Comparison of ENCODE assay signal across 18 mouse cellular contexts in the genomic region with DNA sequence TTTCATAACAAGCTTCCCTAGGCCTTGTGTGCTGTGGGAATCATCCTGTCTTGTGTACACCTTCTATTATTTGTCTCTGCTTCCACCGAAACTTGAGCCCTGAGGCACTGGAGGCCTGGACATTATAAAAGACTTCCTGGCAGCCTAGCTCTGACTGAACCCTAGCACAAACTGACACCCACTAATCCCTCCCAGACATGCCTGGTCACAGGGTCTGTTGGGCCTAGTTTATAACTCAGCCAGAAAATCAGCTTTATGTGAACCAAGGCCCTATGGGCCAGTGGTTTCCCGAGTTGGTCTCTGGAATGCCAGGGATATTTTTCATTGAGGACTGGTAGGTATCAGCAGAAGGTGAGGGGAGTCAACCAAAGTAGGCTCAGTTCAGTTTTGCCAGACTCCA. TPM values are rescaled to one million over a fixed set of nuclear protein-coding genes. Genes with fewer than 3 reads are reported as not detected.
A peak's percentile ranks its signal among the peaks of the same experiment; 100 is the strongest.
DNase-seq lines count a peak whose midpoint lies in the region; ATAC-seq lines count a peak whose summit lies in the region.
"Had no signal": no experiment of that assay in that cellular context is flagged by ENCODE, and none has a peak within 500 bp of the region (broad histone marks: within the 10 kb centered on the region; RNA-seq: fewer than 3 reads in every experiment).

No protein-coding gene starts in this region.

- H3K27me3 ChIP-seq in forebrain, embryonic 11.5 days (ENCODE audit: control insufficient read depth, insufficient read depth, low read length) = no peaks in the 10 kb centered on the region
- no peaks in the 10 kb centered on the region for H3K27me3 ChIP-seq in forebrain, embryonic 15.5 days
- 0 out of 2 replicates have a peak, but pooled peaks cover 2% of the 10 kb centered on the region for H3K27me3 ChIP-seq in neural tube, embryonic 15.5 days (replicated peaks)
- no peaks in the 10 kb centered on the region for H3K27me3 ChIP-seq in embryonic facial prominence, embryonic 14.5 days (replicated peaks; ENCODE audit: control insufficient read depth, insufficient read depth, low read length)
- H3K27me3 ChIP-seq in midbrain, embryonic 14.5 days (ENCODE audit: control insufficient read depth, insufficient read depth, low read length) = no peaks in the 10 kb centered on the region

- DNase-seq in forebrain, embryonic 11.5 days (ENCODE audit: low spot score) = no peak
- peak; percentile 14 for DNase-seq in neural tube, embryonic 10.5 days (ENCODE audit: extremely low spot score, low spot score)
- DNase-seq in embryonic facial prominence, embryonic 14.5 days (ENCODE audit: low spot score) = peak; percentile 30
- DNase-seq in midbrain, embryonic 14.5 days = peak; percentile 4
- no peak for DNase-seq in ovary, adult 18-20 months (ENCODE audit: low spot score)
- DNase-seq: cerebellum, postnatal 36 days; liver; lung, adult 18-20 months had no signal

- WGBS in forebrain, embryonic 11.5 days = 27% methylated on average over 2 of the region's 2 CpGs
- WGBS in forebrain, embryonic 15.5 days = 31% methylated on average over 2 of the region's 2 CpGs
- WGBS in neural tube, embryonic 15.5 days = 24% methylated on average over 2 of the region's 2 CpGs
- WGBS in embryonic facial prominence, embryonic 14.5 days = 13% methylated on average over 2 of the region's 2 CpGs
- 35% methylated on average over 2 of the region's 2 CpGs for WGBS in midbrain, embryonic 14.5 days

- ATAC-seq in forebrain, embryonic 11.5 days (replicated peaks; ENCODE audit: low FRiP score) = 0 out of 2 replicates have a peak, but pooled peaks have one; percentile 28
- no peak for ATAC-seq in forebrain, embryonic 15.5 days (replicated peaks)
- ATAC-seq in neural tube, embryonic 15.5 days (ENCODE audit: low FRiP score) = no peak
- peak; percentile 81 for ATAC-seq in embryonic facial prominence, embryonic 14.5 days (ENCODE audit: low read depth)
- ATAC-seq in midbrain, embryonic 14.5 days (ENCODE audit: low FRiP score, low TSS enrichment) = no peak
- ATAC-seq in frontal cortex, adult (ENCODE audit: low TSS enrichment) = no peak

- H3K36me3 ChIP-seq in forebrain, embryonic 11.5 days (ENCODE audit: control insufficient read depth, insufficient read depth, low read length) = no peaks in the 10 kb centered on the region
- no peaks in the 10 kb centered on the region for H3K36me3 ChIP-seq in forebrain, embryonic 15.5 days
- H3K36me3 ChIP-seq in neural tube, embryonic 15.5 days = no peaks in the 10 kb centered on the region
- H3K36me3 ChIP-seq in embryonic facial prominence, embryonic 14.5 days (ENCODE audit: control insufficient read depth, insufficient read depth, low read length) = no peaks in the 10 kb centered on the region
- H3K36me3 ChIP-seq in midbrain, embryonic 14.5 days (ENCODE audit: control insufficient read depth, insufficient read depth, low read length) = no peaks in the 10 kb centered on the region

- H3K4me2 ChIP-seq in forebrain, embryonic 11.5 days (ENCODE audit: low read depth, low read length, severe bottlenecking) = no peak overlapping the region
- no peak overlapping the region for H3K4me2 ChIP-seq in forebrain, embryonic 15.5 days (replicated peaks)
- no peak overlapping the region for H3K4me2 ChIP-seq in neural tube, embryonic 15.5 days
- no peak overlapping the region for H3K4me2 ChIP-seq in embryonic facial prominence, embryonic 14.5 days (ENCODE audit: low read depth, low read length)
- H3K4me2 ChIP-seq in midbrain, embryonic 14.5 days (ENCODE audit: low read length) = no peak overlapping the region

- H3K27ac ChIP-seq in forebrain, embryonic 11.5 days (ENCODE audit: low read depth, low read length) = no peak overlapping the region
- H3K27ac ChIP-seq in forebrain, embryonic 15.5 days (replicated peaks) = no peak overlapping the region
- H3K27ac ChIP-seq in neural tube, embryonic 15.5 days (replicated peaks) = no peak overlapping the region
- 0 out of 2 replicates have a peak overlapping the region, but pooled peaks have one; percentile 21 for H3K27ac ChIP-seq in embryonic facial prominence, embryonic 14.5 days (replicated peaks; ENCODE audit: low read depth, low read length)
- no peak overlapping the region for H3K27ac ChIP-seq in midbrain, embryonic 14.5 days (replicated peaks; ENCODE audit: low read depth, low read length)
- H3K27ac ChIP-seq: left cerebral cortex, adult 2 months; macrophage had no signal

- no peak overlapping the region for H3K9ac ChIP-seq in forebrain, embryonic 11.5 days (ENCODE audit: low read length)
- H3K9ac ChIP-seq in forebrain, embryonic 15.5 days (replicated peaks) = no peak overlapping the region
- H3K9ac ChIP-seq in neural tube, embryonic 15.5 days (replicated peaks) = no peak overlapping the region
- H3K9ac ChIP-seq in embryonic facial prominence, embryonic 14.5 days (ENCODE audit: low read depth, low read length) = no peak overlapping the region
- H3K9ac ChIP-seq in midbrain, embryonic 14.5 days (replicated peaks; ENCODE audit: low read length) = no peak overlapping the region

- H3K4me3 ChIP-seq in forebrain, embryonic 11.5 days (ENCODE audit: low read depth, low read length) = no peak overlapping the region
- H3K4me3 ChIP-seq in forebrain, embryonic 15.5 days = no peak overlapping the region
- no peak overlapping the region for H3K4me3 ChIP-seq in neural tube, embryonic 15.5 days (replicated peaks)
- no peak overlapping the region for H3K4me3 ChIP-seq in embryonic facial prominence, embryonic 14.5 days (ENCODE audit: low read depth, low read length)
- no peak overlapping the region for H3K4me3 ChIP-seq in midbrain, embryonic 14.5 days (replicated peaks; ENCODE audit: low read depth, low read length)
- H3K4me3 ChIP-seq: left cerebral cortex, adult 2 months had no signal

- H3K9me3 ChIP-seq in forebrain, embryonic 11.5 days (ENCODE audit: control insufficient read depth, low read length) = no peaks in the 10 kb centered on the region
- H3K9me3 ChIP-seq in forebrain, embryonic 15.5 days = no peaks in the 10 kb centered on the region
- no peaks in the 10 kb centered on the region for H3K9me3 ChIP-seq in neural tube, embryonic 15.5 days (replicated peaks)
- no peaks in the 10 kb centered on the region for H3K9me3 ChIP-seq in embryonic facial prominence, embryonic 14.5 days (ENCODE audit: control insufficient read depth, low read length)
- H3K9me3 ChIP-seq in midbrain, embryonic 14.5 days (ENCODE audit: control insufficient read depth, low read length) = no peaks in the 10 kb centered on the region

- H3K4me1 ChIP-seq in forebrain, embryonic 11.5 days (replicated peaks; ENCODE audit: control insufficient read depth, insufficient read depth, low read length) = no peaks in the 10 kb centered on the region; the same call in 1 of the 2 replicates
- H3K4me1 ChIP-seq in forebrain, embryonic 15.5 days = peaks cover 10% of the 10 kb centered on the region
- H3K4me1 ChIP-seq in neural tube, embryonic 15.5 days = 0 out of 2 replicates have a peak, but pooled peaks cover 6% of the 10 kb centered on the region
- H3K4me1 ChIP-seq in embryonic facial prominence, embryonic 14.5 days (ENCODE audit: control insufficient read depth, insufficient read depth, low read length) = peaks cover 9% of the 10 kb centered on the region; the same call in 1 of the 2 replicates
- H3K4me1 ChIP-seq in midbrain, embryonic 14.5 days (ENCODE audit: control insufficient read depth, insufficient read depth, low read length) = no peaks in the 10 kb centered on the region

RNA-seq across cellular contexts. Expression of a gene that starts 42.8 kb away (rescaled TPM):
- not detected in 2 replicates for polyA plus RNA-seq in forebrain, embryonic 11.5 days (2014; fragmentation: Nextera tagmentation; extraction: Ambion mirVana)
- 0.05 TPM in 1 of 2 replicates, not detected in the other for polyA plus RNA-seq in forebrain, embryonic 15.5 days (2015; fragmentation: Nextera tagmentation; extraction: Ambion mirVana)
- polyA plus RNA-seq in neural tube, embryonic 15.5 days (2015; fragmentation: Nextera tagmentation; extraction: Ambion mirVana) = not detected in 2 replicates
- 0.15 TPM in 1 of 2 replicates, not detected in the other for polyA plus RNA-seq in embryonic facial prominence, embryonic 14.5 days (2014; fragmentation: Nextera tagmentation; extraction: Ambion mirVana)
- polyA plus RNA-seq in midbrain, embryonic 14.5 days (2014; fragmentation: Nextera tagmentation; extraction: Ambion mirVana) = not detected in 2 replicates
- polyA plus RNA-seq: gonadal fat pad, adult 2 months; heart, embryonic 14.5 days; intestine, embryonic 16.5 days; macrophage; urinary bladder, adult 2 months had no signal

RNA-seq across cellular contexts. Expression of a gene that starts 46.7 kb away (rescaled TPM):
- not detected in 2 replicates for polyA plus RNA-seq in forebrain, embryonic 11.5 days (2014; fragmentation: Nextera tagmentation; extraction: Ambion mirVana)
- not detected in 2 replicates for polyA plus RNA-seq in forebrain, embryonic 15.5 days (2015; fragmentation: Nextera tagmentation; extraction: Ambion mirVana)
- 0.09 and 0.32 TPM in 2 replicates for polyA plus RNA-seq in neural tube, embryonic 15.5 days (2015; fragmentation: Nextera tagmentation; extraction: Ambion mirVana)
- polyA plus RNA-seq in embryonic facial prominence, embryonic 14.5 days (2014; fragmentation: Nextera tagmentation; extraction: Ambion mirVana) = 0.63 and 0.79 TPM in 2 replicates
- not detected in 2 replicates for polyA plus RNA-seq in midbrain, embryonic 14.5 days (2014; fragmentation: Nextera tagmentation; extraction: Ambion mirVana)
- polyA plus RNA-seq: frontal cortex, adult 2 months; macrophage had no signal

Comparison
In these comparisons a context has a peak if more than half of its experiments do, and no peak if none do; other contexts are left out.
1. ATAC-seq: peak in forebrain, embryonic 11.5 days (single experiment) and embryonic facial prominence, embryonic 14.5 days (single experiment); none in forebrain, embryonic 15.5 days (single experiment), neural tube, embryonic 15.5 days (single experiment), midbrain, embryonic 14.5 days (single experiment) and frontal cortex, adult (single experiment).
2. DNase-seq: peak in neural tube, embryonic 10.5 days (single experiment), embryonic facial prominence, embryonic 14.5 days (single experiment) and midbrain, embryonic 14.5 days (single experiment); none in forebrain, embryonic 11.5 days (single experiment) and ovary, adult 18-20 months (single experiment).